Mouse (Mus musculus): Measurements from ENCODE around the gene Lrfn4. TPM values are rescaled to one million over a fixed set of nuclear protein-coding genes. Genes with fewer than 3 reads are reported as not detected.

Gene Lrfn4
- 0.50 and 0.73 TPM in 2 replicates for polyA plus RNA-seq (2012; ENCODE audit: insufficient read depth, insufficient read length, missing spikeins)

- Histone ChIP-seq H3K27ac (ENCODE audit: insufficient read depth, low read depth, low read length) (peak within 1 kb of the TSS; percentile 24; the same call in 1 of the 2 replicates), H3K4me3 (ENCODE audit: insufficient read depth, low read length) (peak within 1 kb of the TSS; percentile 88), H3K4me1 (ENCODE audit: control insufficient read depth, insufficient read depth, low read length) (no peaks in the 10 kb centered on the region)
- TF ChIP-seq CTCF (IDR thresholded peaks at IDR 0.05; ENCODE audit: low read depth, low read length): no peak
- no peak for TF ChIP-seq POLR2A (IDR thresholded peaks at IDR 0.05; ENCODE audit: borderline replicate concordance, low read depth, low read length)
These were observed at the start of gene Lrfn4 for GRCm38 (mm10) chr19:4615151-4616093. Gene Lrfn4 (minus strand): TSS chr19:4615667.

DNA sequence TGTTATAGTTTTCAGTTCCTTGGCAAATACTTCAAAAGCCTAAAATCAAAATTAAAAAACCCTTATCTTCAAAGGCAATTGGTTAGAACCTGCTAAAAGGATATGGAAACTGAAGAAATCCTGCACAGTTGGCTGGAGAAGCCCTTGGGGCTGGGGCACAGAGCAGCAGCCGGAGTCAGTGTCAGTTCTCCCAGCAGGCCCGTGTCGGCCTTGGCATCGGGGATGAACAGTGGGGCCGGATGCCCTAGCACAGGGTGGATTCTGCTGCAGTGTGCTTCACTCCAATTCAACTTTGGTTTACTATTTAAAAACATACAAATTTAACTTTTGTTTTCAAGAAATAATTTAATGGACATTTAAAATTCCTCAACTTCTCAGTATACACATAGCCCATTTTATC, 42.7 kb upstream of the Lrfn4 start:
- no peak overlapping the region for H3K4me3 ChIP-seq (ENCODE audit: insufficient read depth, low read length)
- no peak overlapping the region for H3K27ac ChIP-seq (ENCODE audit: insufficient read depth, low read depth, low read length)
- 0 out of 2 replicates have a peak, but pooled peaks cover 3% of the 10 kb centered on the region for H3K4me1 ChIP-seq (ENCODE audit: control insufficient read depth, insufficient read depth, low read length)
- TF ChIP-seq POLR2A (IDR thresholded peaks at IDR 0.05; ENCODE audit: borderline replicate concordance, low read depth, low read length) (no peak), CTCF (IDR thresholded peaks at IDR 0.05; ENCODE audit: low read depth, low read length) (no peak)

DNA sequence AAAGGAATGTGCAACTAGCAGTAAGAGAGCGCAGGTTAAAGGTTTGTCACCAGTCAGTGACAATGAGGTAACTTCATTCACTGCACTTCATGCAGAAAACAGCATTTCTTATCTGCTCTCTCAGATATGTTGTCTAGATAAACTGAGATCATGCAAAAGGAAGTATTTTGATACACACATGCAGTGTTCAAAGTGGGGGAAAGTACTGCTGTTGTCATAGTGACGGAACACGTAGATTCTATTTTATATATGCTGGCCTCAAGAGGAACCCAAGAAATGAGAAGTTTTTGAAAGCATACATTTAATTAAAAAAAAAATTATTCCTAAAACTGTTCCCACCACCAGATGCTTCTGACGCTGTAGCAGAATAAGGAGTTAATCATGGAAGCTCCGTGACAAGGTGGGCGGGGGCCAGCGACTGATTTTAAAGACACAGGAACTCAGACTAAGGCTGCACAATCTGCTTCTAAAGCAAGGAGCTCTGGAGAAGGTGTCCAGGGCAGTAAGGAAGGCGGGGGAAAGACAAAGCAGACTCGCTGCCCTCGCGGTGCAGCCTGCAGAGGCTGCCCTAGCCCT, 31.5 kb upstream of the Lrfn4 start:
- TF ChIP-seq CTCF (IDR thresholded peaks at IDR 0.05; ENCODE audit: low read depth, low read length): no peak
- no peak for TF ChIP-seq POLR2A (IDR thresholded peaks at IDR 0.05; ENCODE audit: borderline replicate concordance, low read depth, low read length)
- H3K4me3 ChIP-seq (ENCODE audit: insufficient read depth, low read length): no peak overlapping the region
- no peaks in the 10 kb centered on the region for H3K4me1 ChIP-seq (ENCODE audit: control insufficient read depth, insufficient read depth, low read length)
- H3K27ac ChIP-seq (ENCODE audit: insufficient read depth, low read depth, low read length): no peak overlapping the region

- no peak overlapping the region for H3K27ac ChIP-seq (ENCODE audit: insufficient read depth, low read depth, low read length)
- no peak overlapping the region for H3K4me3 ChIP-seq (ENCODE audit: insufficient read depth, low read length)
- H3K4me1 ChIP-seq (ENCODE audit: control insufficient read depth, insufficient read depth, low read length): no peaks in the 10 kb centered on the region
- TF ChIP-seq CTCF (IDR thresholded peaks at IDR 0.05; ENCODE audit: low read depth, low read length): peak; percentile 22; the same call in 1 of the 2 replicates
- no peak for TF ChIP-seq POLR2A (IDR thresholded peaks at IDR 0.05; ENCODE audit: borderline replicate concordance, low read depth, low read length)
These were observed 28.8 kb upstream of the Lrfn4 start for GRCm38 (mm10) chr19:4644271-4644670.

DNA sequence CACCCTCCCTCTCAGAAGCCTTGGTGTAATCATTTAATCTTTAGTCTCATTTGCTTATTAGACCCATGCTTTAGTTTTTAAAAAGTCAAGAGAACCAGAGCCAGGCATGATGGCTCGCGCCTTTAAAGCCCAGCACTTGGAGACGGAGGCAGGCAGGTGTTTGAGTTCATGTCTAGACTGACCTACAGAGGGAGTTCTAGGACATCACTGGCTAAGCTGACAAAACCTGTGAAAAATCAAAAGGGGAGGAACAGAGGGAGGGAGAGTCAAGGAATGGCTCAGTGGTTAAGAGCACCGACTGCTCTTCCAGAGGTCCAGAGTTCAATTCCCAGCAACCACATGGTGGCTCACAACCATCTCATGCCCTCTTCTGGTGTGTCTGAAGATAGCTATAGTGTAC, 20.5 kb upstream of the Lrfn4 start:
- TF ChIP-seq POLR2A (IDR thresholded peaks at IDR 0.05; ENCODE audit: borderline replicate concordance, low read depth, low read length): no peak
- no peak for TF ChIP-seq CTCF (IDR thresholded peaks at IDR 0.05; ENCODE audit: low read depth, low read length)
- Histone ChIP-seq H3K4me1 (ENCODE audit: control insufficient read depth, insufficient read depth, low read length) (no peaks in the 10 kb centered on the region), H3K4me3 (ENCODE audit: insufficient read depth, low read length) (no peak overlapping the region), H3K27ac (ENCODE audit: insufficient read depth, low read depth, low read length) (no peak overlapping the region)

DNA sequence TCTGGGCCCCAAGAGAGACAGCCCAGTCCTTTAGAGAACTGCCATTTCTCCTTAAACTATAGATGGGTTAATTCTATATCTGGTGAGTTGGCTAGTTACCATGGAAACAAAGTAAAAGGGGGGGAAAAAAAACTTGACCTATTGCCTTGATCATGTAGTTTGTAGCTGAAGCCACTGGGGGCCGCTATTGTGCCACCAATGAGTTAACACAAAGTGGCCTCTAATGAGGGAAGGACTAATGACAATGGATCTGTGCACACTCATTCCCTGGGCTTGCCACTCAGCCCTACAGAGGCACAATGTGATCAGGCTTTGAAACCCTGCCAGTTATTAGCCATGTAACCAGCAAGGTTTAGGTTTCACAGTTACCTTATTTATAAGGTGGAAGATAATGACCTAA, 13.4 kb upstream of the Lrfn4 start:
- no peak overlapping the region for H3K4me3 ChIP-seq (ENCODE audit: insufficient read depth, low read length)
- peaks cover 5% of the 10 kb centered on the region for H3K4me1 ChIP-seq (ENCODE audit: control insufficient read depth, insufficient read depth, low read length)
- no peak overlapping the region for H3K27ac ChIP-seq (ENCODE audit: insufficient read depth, low read depth, low read length)
- TF ChIP-seq CTCF (IDR thresholded peaks at IDR 0.05; ENCODE audit: low read depth, low read length) (no peak), POLR2A (IDR thresholded peaks at IDR 0.05; ENCODE audit: borderline replicate concordance, low read depth, low read length) (no peak)

- Histone ChIP-seq H3K4me3 (ENCODE audit: insufficient read depth, low read length) (peak overlapping the region; percentile 98), H3K4me1 (ENCODE audit: control insufficient read depth, insufficient read depth, low read length) (peaks cover 5% of the 10 kb centered on the region), H3K27ac (ENCODE audit: insufficient read depth, low read depth, low read length) (peak overlapping the region; percentile 76)
- TF ChIP-seq POLR2A (IDR thresholded peaks at IDR 0.05; ENCODE audit: borderline replicate concordance, low read depth, low read length) (no peak), CTCF (IDR thresholded peaks at IDR 0.05; ENCODE audit: low read depth, low read length) (no peak)
These were observed 10.5 kb upstream of the Lrfn4 start for GRCm38 (mm10) chr19:4625829-4626535.

GRCm38 (mm10) chr19:4625179-4625828, 9.8 kb upstream of the Lrfn4 start, which contains the start of gene Rce1:
Gene Rce1 (minus strand): TSS chr19:4625641.
- peak within 1 kb of the TSS; percentile 98 for H3K4me3 ChIP-seq (ENCODE audit: insufficient read depth, low read length)
- peak within 1 kb of the TSS; percentile 76 for H3K27ac ChIP-seq (ENCODE audit: insufficient read depth, low read depth, low read length)
- peaks cover 5% of the 10 kb centered on the region for H3K4me1 ChIP-seq (ENCODE audit: control insufficient read depth, insufficient read depth, low read length)
- TF ChIP-seq CTCF (IDR thresholded peaks at IDR 0.05; ENCODE audit: low read depth, low read length) (no peak), POLR2A (IDR thresholded peaks at IDR 0.05; ENCODE audit: borderline replicate concordance, low read depth, low read length) (no peak)
